Mouse (Mus musculus) thymus, adult 2 months (tissue): ENCODE results near the gene Rab44. TPM values are rescaled to one million over a fixed set of nuclear protein-coding genes. Genes with fewer than 3 reads are reported as not detected.

Experiments used
- DNase-seq: peaks from one replicate; pipeline ENCODE4 v3.0.0; 2021
- H3K27ac ChIP-seq: fragments of 200-500 bp; 2 replicates; pipeline ENCODE4 v1.5.1; 2012; ENCODE audit warnings: low read length, control low read depth; ENCODE audit not compliant: control insufficient read depth, insufficient read depth
- H3K27me3 ChIP-seq: fragments of 200-500 bp; 2 replicates; pipeline ENCODE4 v1.6.1; 2012; ENCODE audit warnings: mild to moderate bottlenecking, low read length, moderate library complexity, mixed read lengths; ENCODE audit not compliant: control insufficient read depth, insufficient read depth
- H3K36me3 ChIP-seq: fragments of 200-500 bp; 2 replicates; pipeline ENCODE4 v1.6.1; 2012; ENCODE audit warnings: mild to moderate bottlenecking, low read length, moderate library complexity; ENCODE audit not compliant: control insufficient read depth, insufficient read depth
- H3K4me1 ChIP-seq: fragments of 200-500 bp; replicated peaks from 2 replicates; pipeline ENCODE4 v1.6.1; 2012; ENCODE audit warnings: low read length; ENCODE audit not compliant: control insufficient read depth, insufficient read depth
- H3K4me3 ChIP-seq: fragments of 200-500 bp; 2 replicates; pipeline ENCODE4 v1.5.1; 2012; ENCODE audit warnings: mild to moderate bottlenecking, low read length, control low read depth, moderate library complexity; ENCODE audit not compliant: control insufficient read depth, insufficient read depth
- CTCF ChIP-seq: fragments of 200-500 bp; IDR thresholded peaks from 2 replicates; pipeline ENCODE4 v1.5.1; 2012; ENCODE audit warnings: mild to moderate bottlenecking, control low read depth, low read length, moderate library complexity, borderline replicate concordance; ENCODE audit not compliant: control insufficient read depth, poor library complexity, insufficient read depth; ENCODE audit errors: extremely low read depth
- POLR2A ChIP-seq: fragments of 200-500 bp; IDR thresholded peaks from 2 replicates; pipeline ENCODE4 v1.6.1; 2012; ENCODE audit warnings: mild to moderate bottlenecking, low read length, control low read depth, moderate library complexity; ENCODE audit not compliant: control insufficient read depth, poor library complexity, insufficient read depth; ENCODE audit errors: extremely low read depth
- WGBS: fragments of 180-500 bp; shearing (Covaris S2); methylation state at CpG from one replicate; pipeline ENCODE4 v1.1.7; 2018; 5-methylcytosine and 5-hydroxymethylcytosine counted together
- polyA plus RNA-seq: library from polyadenylated mRNA; depleted of rRNA; stranded (reverse); fragments of >200 nt; gene quantifications from 2 replicates; pipeline ENCODE4 v1.2.3, GENCODE M21; 2012

Gene Rab44
- polyA plus RNA-seq, 1 experiment, result 8.9 TPM

- DNase-seq, result no peak
- no peaks in the 10 kb centered on the region; the same call in 1 of the 2 replicates for H3K27me3 ChIP-seq
- no peak overlapping the region for H3K27ac ChIP-seq
- H3K36me3 ChIP-seq, result no peaks in the 10 kb centered on the region
- peak overlapping the region; percentile 41 for H3K4me3 ChIP-seq
- no peak for TF ChIP-seq CTCF
- no peak for TF ChIP-seq POLR2A
- H3K4me1 ChIP-seq, result peaks cover 31% of the 10 kb centered on the region
- WGBS, result 6% methylated on average over 25 of the region's 25 CpGs
Observed at GRCm38 (mm10) chr17:29078519-29079383, 35.2 kb upstream of the Rab44 start.

- H3K4me1 ChIP-seq, result peaks cover 31% of the 10 kb centered on the region
- H3K36me3 ChIP-seq, result no peaks in the 10 kb centered on the region
- no peak for DNase-seq
- H3K27ac ChIP-seq, result no peak overlapping the region
- no peak for TF ChIP-seq POLR2A
- no peak for TF ChIP-seq CTCF
- no peaks in the 10 kb centered on the region; the same call in 1 of the 2 replicates for H3K27me3 ChIP-seq
- no peak overlapping the region for H3K4me3 ChIP-seq
- WGBS, result 17% methylated on average over 23 of the region's 23 CpGs
Observed at GRCm38 (mm10) chr17:29080758-29081617, 33.0 kb upstream of the Rab44 start.

- peaks cover 31% of the 10 kb centered on the region for H3K4me1 ChIP-seq
- no peak overlapping the region for H3K27ac ChIP-seq
- 0 out of 2 replicates have a peak overlapping the region, but pooled peaks have one; percentile 9 for H3K4me3 ChIP-seq
- no peaks in the 10 kb centered on the region for H3K36me3 ChIP-seq
- DNase-seq, result peak; percentile 61
- no peaks in the 10 kb centered on the region; the same call in 1 of the 2 replicates for H3K27me3 ChIP-seq
- TF ChIP-seq CTCF (no peak), POLR2A (no peak)
- WGBS, result 4% methylated on average over 21 of the region's 21 CpGs
Observed at GRCm38 (mm10) chr17:29081618-29082381, 32.1 kb upstream of the Rab44 start.

GRCm38 (mm10) chr17:29083586-29083985 lies 30.4 kb upstream of the Rab44 start:
- TF ChIP-seq CTCF (no peak), POLR2A (no peak)
- 97% methylated on average over 8 of the region's 8 CpGs for WGBS
- no peak overlapping the region for H3K27ac ChIP-seq
- H3K4me1 ChIP-seq, result peaks cover 25% of the 10 kb centered on the region
- H3K27me3 ChIP-seq, result no peaks in the 10 kb centered on the region; the same call in 1 of the 2 replicates
- no peak overlapping the region for H3K4me3 ChIP-seq
- no peaks in the 10 kb centered on the region for H3K36me3 ChIP-seq
- no peak for DNase-seq

GRCm38 (mm10) chr17:29084656-29085055 lies 29.3 kb upstream of the Rab44 start:
- no peak for DNase-seq
- TF ChIP-seq CTCF, result no peak
- TF ChIP-seq POLR2A, result no peak
- Histone ChIP-seq H3K27ac (no peak overlapping the region), H3K36me3 (no peaks in the 10 kb centered on the region), H3K4me3 (no peak overlapping the region), H3K4me1 (peaks cover 17% of the 10 kb centered on the region), H3K27me3 (no peaks in the 10 kb centered on the region; the same call in 1 of the 2 replicates)
- WGBS, result 93% methylated on average over 7 of the region's 7 CpGs

GRCm38 (mm10) chr17:29085266-29085665 lies 28.7 kb upstream of the Rab44 start:
- WGBS, result 96% methylated on average over 10 of the region's 10 CpGs
- no peak overlapping the region for H3K27ac ChIP-seq
- H3K27me3 ChIP-seq, result no peaks in the 10 kb centered on the region; the same call in 1 of the 2 replicates
- DNase-seq, result no peak
- no peak for TF ChIP-seq POLR2A
- peaks cover 17% of the 10 kb centered on the region for H3K4me1 ChIP-seq
- no peak overlapping the region for H3K4me3 ChIP-seq
- no peaks in the 10 kb centered on the region for H3K36me3 ChIP-seq
